Mouse (Mus musculus): ENCODE measurements at regions not wholly inside any gene's neighbourhood (a gene's known extent, or its start where the extent isn't known, plus 50 kb on each side); places are given as distances from the start of the nearest gene placed in this dataset.

DNA sequence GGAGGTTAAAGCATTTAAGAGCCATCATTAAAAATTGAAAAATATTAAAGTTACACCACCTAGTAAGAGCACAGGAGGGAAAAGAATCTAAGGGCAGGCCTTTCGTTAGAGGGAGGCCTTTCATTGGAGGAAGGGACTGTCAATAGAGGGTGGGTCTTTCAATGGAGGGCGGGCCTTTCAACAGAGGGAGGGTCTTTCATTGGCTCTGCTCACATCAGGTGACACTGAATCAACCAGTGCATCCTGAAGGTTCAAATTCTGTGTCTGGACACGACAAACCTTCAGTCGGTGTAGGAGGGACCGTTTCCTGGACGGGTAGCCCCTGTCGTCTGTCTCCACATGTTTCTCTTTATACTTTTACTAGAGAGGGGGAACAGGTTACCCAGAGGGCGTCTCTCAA lies 172.5 kb upstream of the Kcnab2 start:
- WGBS: 77% methylated on average over 8 of the region's 8 CpGs
- H3K4me3 ChIP-seq: no peak overlapping the region
- no peak overlapping the region for H3K4me2 ChIP-seq
- H3K9ac ChIP-seq: no peak overlapping the region
- peaks cover 7% of the 10 kb centered on the region for H3K4me1 ChIP-seq (replicated peaks)
- H3K27ac ChIP-seq (replicated peaks): no peak overlapping the region
- ATAC-seq (ENCODE audit: low read depth): no peak
- H3K36me3 ChIP-seq: no peaks in the 10 kb centered on the region
- no peaks in the 10 kb centered on the region for H3K27me3 ChIP-seq
- H3K9me3 ChIP-seq: no peaks in the 10 kb centered on the region

DNA sequence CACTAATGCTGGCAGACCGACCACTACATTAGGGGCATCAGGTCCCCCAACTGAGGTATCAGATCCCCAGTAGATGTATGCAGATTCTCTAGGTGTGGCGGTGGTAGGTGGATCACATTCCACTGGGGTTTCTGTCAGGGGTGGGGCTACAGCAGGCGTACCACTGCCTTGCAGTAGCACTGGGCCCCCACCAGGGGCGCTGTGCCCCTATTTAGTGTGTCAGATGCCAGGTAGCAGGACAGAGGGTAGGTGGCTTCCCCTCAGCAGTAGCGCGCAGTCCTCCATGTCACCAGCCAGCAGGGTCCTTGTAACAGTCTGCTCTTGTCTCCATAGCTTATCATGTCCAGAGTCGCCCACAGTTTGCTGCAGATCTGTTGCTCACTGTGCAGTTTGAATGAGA lies 169.9 kb upstream of the Kcnab2 start:
- H3K4me1 ChIP-seq (replicated peaks): peaks cover 7% of the 10 kb centered on the region
- no peak overlapping the region for H3K27ac ChIP-seq (replicated peaks)
- no peaks in the 10 kb centered on the region for H3K9me3 ChIP-seq
- H3K4me3 ChIP-seq: no peak overlapping the region
- no peak overlapping the region for H3K9ac ChIP-seq
- 55% methylated on average over 7 of the region's 7 CpGs for WGBS
- no peaks in the 10 kb centered on the region for H3K36me3 ChIP-seq
- ATAC-seq (ENCODE audit: low read depth): peak; percentile 21; the same call in 1 of the 2 replicates
- H3K27me3 ChIP-seq: no peaks in the 10 kb centered on the region
- no peak overlapping the region for H3K4me2 ChIP-seq

DNA sequence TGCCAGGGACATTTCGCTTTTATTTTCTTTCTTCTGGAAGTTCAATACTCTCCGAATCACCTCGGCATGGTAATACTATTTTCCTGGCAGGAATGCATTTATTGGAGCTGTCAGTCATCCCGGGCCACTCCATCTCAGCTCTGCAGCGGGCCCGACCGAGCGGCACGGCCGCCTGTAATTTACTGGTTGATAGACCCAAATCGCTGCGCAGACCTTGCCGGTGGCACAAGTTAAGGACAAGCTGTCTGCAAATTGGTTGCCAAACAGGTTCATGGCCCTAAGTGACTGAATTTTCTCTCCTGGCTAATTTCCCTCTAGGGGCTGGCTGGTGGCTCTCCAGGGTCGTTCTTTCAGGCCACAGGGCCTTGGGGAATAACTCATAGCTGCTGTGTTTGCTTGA lies 169.4 kb upstream of the Kcnab2 start:
- no peaks in the 10 kb centered on the region for H3K9me3 ChIP-seq
- H3K27me3 ChIP-seq: no peaks in the 10 kb centered on the region
- no peak overlapping the region for H3K4me3 ChIP-seq
- no peak overlapping the region for H3K9ac ChIP-seq
- no peak overlapping the region for H3K27ac ChIP-seq (replicated peaks)
- no peak for ATAC-seq (ENCODE audit: low read depth)
- H3K36me3 ChIP-seq: no peaks in the 10 kb centered on the region
- H3K4me2 ChIP-seq: no peak overlapping the region
- WGBS: 79% methylated on average over 14 of the region's 14 CpGs
- peaks cover 12% of the 10 kb centered on the region for H3K4me1 ChIP-seq (replicated peaks)

DNA sequence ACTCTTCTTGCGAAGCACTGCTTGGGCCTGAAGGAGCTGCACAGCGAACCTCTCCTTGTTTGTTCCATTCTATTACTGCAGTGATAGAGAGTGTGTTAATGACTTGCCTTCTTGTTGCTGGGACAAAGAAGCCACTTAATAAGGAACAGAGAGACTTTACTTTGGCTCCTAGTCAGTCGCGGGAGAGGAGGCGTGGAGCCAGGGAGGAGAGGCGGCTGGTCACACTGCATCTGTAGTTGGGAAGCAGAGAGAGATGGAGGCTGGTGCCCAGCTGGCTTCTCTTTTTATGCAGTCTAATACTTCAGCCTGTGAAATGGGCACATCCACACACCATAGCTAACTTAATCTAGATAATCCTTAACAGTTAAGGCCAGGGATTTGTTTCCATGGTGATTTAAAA lies 159.4 kb upstream of the Kcnab2 start:
- H3K27me3 ChIP-seq: 0 out of 2 replicates have a peak, but pooled peaks cover 10% of the 10 kb centered on the region
- ATAC-seq (ENCODE audit: low read depth): no peak
- H3K36me3 ChIP-seq: no peaks in the 10 kb centered on the region
- H3K9ac ChIP-seq: no peak overlapping the region
- WGBS: 50% methylated on average over 6 of the region's 6 CpGs
- peaks cover 38% of the 10 kb centered on the region for H3K4me1 ChIP-seq (replicated peaks)
- no peak overlapping the region for H3K4me3 ChIP-seq
- H3K9me3 ChIP-seq: no peaks in the 10 kb centered on the region
- H3K4me2 ChIP-seq: no peak overlapping the region
- H3K27ac ChIP-seq (replicated peaks): no peak overlapping the region

DNA sequence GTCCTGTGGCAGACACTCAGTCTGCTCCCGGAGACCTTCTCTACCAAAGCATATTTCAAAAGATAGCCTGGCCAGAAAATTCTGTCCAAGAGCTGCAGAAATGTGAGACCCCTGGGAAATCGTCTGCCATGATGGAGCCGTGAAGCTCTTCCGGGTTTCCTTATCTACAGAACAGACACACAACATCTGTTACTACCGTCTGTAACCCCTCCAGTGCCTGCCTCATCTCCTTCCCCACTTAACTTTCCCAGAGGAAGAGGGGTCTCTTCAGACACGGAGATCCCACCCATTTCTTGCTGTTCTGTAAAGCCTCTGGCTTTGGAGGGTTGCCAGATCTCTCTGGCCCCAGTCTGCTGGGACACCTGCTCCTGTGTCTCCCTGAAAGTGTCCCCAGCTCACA lies 156.2 kb upstream of the Kcnab2 start:
- 30% methylated on average over 6 of the region's 6 CpGs for WGBS
- H3K36me3 ChIP-seq: no peaks in the 10 kb centered on the region
- no peak for ATAC-seq (ENCODE audit: low read depth)
- H3K4me1 ChIP-seq (replicated peaks): peaks cover 27% of the 10 kb centered on the region
- H3K4me2 ChIP-seq: no peak overlapping the region
- no peaks in the 10 kb centered on the region for H3K9me3 ChIP-seq
- no peak overlapping the region for H3K4me3 ChIP-seq
- no peak overlapping the region for H3K9ac ChIP-seq
- H3K27me3 ChIP-seq: 0 out of 2 replicates have a peak, but pooled peaks cover 10% of the 10 kb centered on the region
- H3K27ac ChIP-seq (replicated peaks): peak overlapping the region; percentile 39

DNA sequence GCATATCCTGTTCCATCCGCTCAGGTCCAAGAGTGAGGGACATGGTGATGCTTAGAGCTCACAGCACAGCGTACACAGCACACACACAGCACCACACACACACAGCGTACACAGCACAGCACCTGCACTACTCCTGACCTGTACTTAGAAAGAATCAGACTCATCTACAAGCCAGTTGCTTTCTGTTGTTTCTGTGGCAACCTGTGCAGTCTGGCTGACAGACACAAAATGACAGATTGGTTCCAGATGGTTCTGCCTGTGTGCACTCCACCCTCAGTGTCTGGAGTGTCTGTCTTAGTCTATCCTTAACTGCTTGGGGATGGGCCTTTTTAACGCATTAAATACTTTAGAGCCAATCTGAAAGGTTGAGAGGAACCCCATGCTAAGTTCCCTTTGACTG lies 150.4 kb upstream of the Kcnab2 start:
- Histone ChIP-seq H3K4me3 (no peak overlapping the region), H3K27me3 (0 out of 2 replicates have a peak, but pooled peaks cover 5% of the 10 kb centered on the region), H3K9me3 (no peaks in the 10 kb centered on the region), H3K36me3 (no peaks in the 10 kb centered on the region), H3K4me1 (replicated peaks) (peaks cover 41% of the 10 kb centered on the region), H3K4me2 (no peak overlapping the region), H3K9ac (no peak overlapping the region), H3K27ac (replicated peaks) (no peak overlapping the region)
- ATAC-seq (ENCODE audit: low read depth): no peak
- 80% methylated on average over 4 of the region's 4 CpGs for WGBS

DNA sequence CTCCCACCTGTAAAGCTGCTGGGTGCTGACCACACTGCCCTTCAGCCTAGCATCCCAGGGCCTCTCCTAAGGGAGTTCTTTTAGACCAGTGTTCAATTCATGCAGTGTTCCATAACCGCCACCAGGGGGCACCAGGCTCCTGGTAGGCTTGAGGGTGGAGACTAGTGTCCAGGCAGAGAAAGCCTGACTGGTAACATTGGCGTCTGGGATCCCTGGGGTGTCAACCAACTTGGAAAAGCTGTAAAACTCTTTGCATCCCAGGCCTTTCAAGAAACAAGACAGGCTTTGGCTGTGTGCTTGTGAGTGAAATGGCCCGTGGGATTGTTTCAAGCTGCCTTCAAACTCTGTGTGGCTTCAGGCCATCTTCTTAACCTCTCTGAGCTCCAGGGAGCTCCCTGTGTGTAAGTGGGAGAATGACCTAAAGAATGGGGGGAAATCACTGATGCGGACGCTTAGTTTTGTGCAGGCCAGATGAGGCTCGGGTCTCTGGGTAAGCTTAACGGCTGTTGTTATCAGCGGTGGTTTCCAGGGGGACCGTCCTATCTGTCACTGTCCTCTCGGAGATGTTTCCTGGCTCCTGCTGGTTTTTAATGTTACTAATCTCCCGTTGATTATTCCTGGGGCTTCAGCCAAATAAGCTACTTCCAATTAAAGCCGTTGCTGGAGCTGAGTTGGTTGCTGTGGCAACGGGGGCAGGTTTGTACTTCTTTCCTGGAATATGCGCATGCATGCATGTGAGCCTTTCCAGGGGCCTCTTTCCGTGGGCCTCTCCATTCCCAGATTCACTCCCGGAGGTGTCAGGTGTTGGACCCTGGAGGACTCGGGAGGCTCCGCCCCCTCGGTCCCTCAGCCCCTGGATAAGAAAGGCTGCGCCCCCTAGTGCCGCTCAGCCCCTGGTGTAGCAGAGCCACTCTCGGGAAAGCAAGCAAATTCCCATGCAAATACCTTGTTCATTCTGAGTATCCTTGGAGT lies 147.6 kb upstream of the Kcnab2 start:
- Histone ChIP-seq H3K27ac (replicated peaks) (peak overlapping the region; percentile 86), H3K4me1 (replicated peaks) (peaks cover 46% of the 10 kb centered on the region), H3K9ac (no peak overlapping the region), H3K4me3 (no peak overlapping the region), H3K36me3 (no peaks in the 10 kb centered on the region), H3K4me2 (peak overlapping the region; percentile 4; the same call in 1 of the 2 replicates), H3K27me3 (peaks cover 11% of the 10 kb centered on the region), H3K9me3 (no peaks in the 10 kb centered on the region)
- WGBS: 3% methylated on average over 22 of the region's 22 CpGs
- peak; percentile 81 for ATAC-seq (ENCODE audit: low read depth)

DNA sequence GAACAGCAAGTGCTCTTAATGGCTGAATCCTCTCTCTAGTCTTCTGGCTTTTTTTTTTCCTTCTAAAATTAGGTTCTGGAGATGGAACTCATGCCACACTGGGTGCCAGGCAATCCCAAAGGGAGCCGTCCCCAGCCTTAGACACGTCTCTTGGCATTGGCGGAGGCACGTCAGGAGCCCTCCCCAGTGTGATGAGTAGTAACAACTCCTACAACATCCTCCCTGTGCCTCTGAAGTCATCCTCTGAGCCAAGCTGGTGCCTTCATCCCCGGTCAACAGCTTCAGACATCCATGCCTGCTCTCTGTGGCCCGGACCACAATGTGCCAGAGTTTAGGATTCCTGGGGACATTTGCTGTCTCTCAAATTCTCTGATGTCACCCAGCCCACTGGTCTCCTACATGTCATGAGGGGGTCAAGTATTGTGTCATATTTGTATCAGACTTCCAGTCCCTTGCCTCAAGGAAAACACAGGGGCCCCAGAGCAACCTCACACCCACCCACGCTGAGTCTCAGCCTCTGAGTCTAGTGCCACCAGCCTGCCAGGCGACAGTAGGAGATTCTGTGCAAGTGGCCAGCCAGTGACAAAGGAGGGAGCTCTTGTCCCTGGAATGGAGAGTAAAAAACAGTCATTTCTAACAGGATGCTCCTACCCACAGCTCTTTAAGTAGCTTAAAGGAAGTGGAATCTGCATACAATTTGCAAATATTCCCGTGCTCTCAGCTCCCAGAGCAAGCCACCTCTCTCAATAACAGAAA lies 144.5 kb upstream of the Kcnab2 start:
- Histone ChIP-seq H3K4me1 (replicated peaks) (peaks cover 51% of the 10 kb centered on the region), H3K4me2 (0 out of 2 replicates have a peak overlapping the region, but pooled peaks have one; percentile 20), H3K9me3 (no peaks in the 10 kb centered on the region), H3K4me3 (no peak overlapping the region), H3K27ac (replicated peaks) (peak overlapping the region; percentile 76), H3K36me3 (no peaks in the 10 kb centered on the region), H3K27me3 (peaks cover 11% of the 10 kb centered on the region), H3K9ac (peak overlapping the region; percentile 59)
- no peak for ATAC-seq (ENCODE audit: low read depth)
- 66% methylated on average over 9 of the region's 9 CpGs for WGBS

DNA sequence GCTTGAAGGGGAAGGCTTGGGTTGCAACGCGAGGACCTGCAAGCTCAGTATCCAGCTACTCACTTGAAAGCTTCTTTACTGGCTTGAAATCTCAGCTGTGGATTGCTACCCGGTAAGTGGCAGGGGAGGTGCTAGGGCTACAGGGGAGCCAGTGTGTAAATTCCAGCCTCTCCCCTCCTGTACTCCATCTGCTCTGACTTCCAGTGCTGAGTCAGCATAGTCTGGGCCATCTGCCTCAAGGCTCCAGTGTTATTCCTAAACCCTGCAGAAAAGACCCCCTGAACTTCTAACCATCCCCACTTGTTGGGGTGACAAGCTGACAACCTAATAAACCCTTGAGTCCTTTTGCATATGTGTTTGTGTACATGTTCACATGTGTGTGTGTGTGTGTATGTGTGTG lies 140.0 kb upstream of the Kcnab2 start:
- ATAC-seq (ENCODE audit: low read depth): no peak
- Histone ChIP-seq H3K4me2 (no peak overlapping the region), H3K27me3 (peaks cover 6% of the 10 kb centered on the region), H3K36me3 (no peaks in the 10 kb centered on the region), H3K9me3 (no peaks in the 10 kb centered on the region), H3K4me1 (replicated peaks) (peaks cover 12% of the 10 kb centered on the region), H3K27ac (replicated peaks) (no peak overlapping the region), H3K4me3 (no peak overlapping the region), H3K9ac (no peak overlapping the region)
- 52% methylated on average over 3 of the region's 3 CpGs for WGBS

DNA sequence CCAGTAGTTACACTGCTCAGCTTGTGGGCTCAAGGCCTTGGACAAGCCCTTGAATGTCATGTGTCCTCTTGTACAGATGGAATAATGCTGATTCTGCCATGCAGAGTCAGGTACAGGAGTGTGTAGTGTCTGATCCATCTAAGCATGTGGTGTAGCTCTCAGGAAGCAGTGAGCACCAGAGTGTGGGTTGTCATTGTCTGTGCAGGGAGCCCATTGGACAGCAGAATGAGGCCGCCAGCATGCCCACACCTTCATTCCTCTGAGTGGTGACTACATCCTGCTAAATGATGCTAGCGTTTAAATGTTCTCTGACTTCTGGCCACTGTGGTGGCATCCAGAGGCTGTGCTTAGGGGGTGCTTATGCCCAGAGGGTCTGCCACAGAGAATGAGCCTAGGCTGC lies 137.5 kb upstream of the Kcnab2 start:
- H3K27me3 ChIP-seq: no peaks in the 10 kb centered on the region
- no peak overlapping the region for H3K27ac ChIP-seq (replicated peaks)
- WGBS: 95% methylated on average over 2 of the region's 2 CpGs
- ATAC-seq (ENCODE audit: low read depth): no peak
- no peaks in the 10 kb centered on the region for H3K36me3 ChIP-seq
- no peak overlapping the region for H3K9ac ChIP-seq
- H3K9me3 ChIP-seq: no peaks in the 10 kb centered on the region
- no peak overlapping the region for H3K4me3 ChIP-seq
- H3K4me1 ChIP-seq (replicated peaks): 0 out of 2 replicates have a peak, but pooled peaks cover 6% of the 10 kb centered on the region
- H3K4me2 ChIP-seq: no peak overlapping the region

DNA sequence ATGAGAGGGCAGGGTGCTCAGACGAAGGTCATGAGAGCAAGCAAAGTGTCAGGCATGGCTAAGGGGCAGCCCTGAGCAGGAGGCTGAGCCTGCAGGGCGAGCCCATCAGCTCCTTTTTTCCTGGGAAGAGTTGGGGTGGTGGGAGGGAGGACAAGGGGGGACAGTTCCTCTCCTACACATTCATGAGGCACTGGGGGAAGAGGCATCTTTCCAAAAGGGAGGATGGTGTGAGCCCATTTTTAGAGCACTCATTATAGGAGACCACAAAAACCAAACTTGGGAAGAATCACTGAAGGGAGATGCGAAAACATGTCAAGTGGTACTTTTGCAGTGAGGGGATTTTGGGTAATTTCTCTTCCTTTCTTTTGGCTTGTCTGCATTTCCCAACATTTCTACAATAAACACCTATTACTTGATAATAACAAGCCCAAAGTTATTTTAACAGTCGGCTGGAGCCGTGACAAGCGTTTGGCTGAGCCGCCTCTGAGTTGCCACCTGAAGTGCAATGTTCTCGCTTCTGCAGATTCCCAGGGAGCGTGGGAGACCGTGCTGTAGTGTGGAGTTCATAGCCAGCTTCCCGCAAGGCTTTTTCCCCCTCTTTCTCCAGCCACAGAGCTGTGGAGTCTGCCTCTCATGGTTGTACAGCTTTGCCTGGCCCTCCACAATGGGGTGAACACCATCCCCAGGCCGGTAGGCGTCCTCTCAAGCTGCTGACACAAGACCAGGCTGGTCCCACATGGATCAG lies 136.9 kb upstream of the Kcnab2 start:
- ATAC-seq (ENCODE audit: low read depth): no peak
- Histone ChIP-seq H3K9ac (no peak overlapping the region), H3K27me3 (no peaks in the 10 kb centered on the region), H3K27ac (replicated peaks) (no peak overlapping the region), H3K4me1 (replicated peaks) (0 out of 2 replicates have a peak, but pooled peaks cover 6% of the 10 kb centered on the region), H3K4me2 (no peak overlapping the region), H3K9me3 (no peaks in the 10 kb centered on the region), H3K36me3 (no peaks in the 10 kb centered on the region), H3K4me3 (no peak overlapping the region)
- whole genome bisulfite sequencing: 89% methylated on average over 13 of the region's 13 CpGs

All from neural tube, embryonic 13.5 days (tissue).